9 mouse cellular contexts compared by ENCODE assay signal in genomic region chr11:97072533-97072932, GRCm38 (mm10). TPM values are rescaled to one million over a fixed set of nuclear protein-coding genes. Genes with fewer than 3 reads are reported as not detected.
A peak's percentile ranks its signal among the peaks of the same experiment; 100 is the strongest.
DNase-seq lines count a peak whose midpoint lies in the region; ATAC-seq lines count a peak whose summit lies in the region.
"Had no signal": no experiment of that assay in that cellular context is flagged by ENCODE, and none has a peak within 500 bp of the region (broad histone marks: within the 10 kb centered on the region; RNA-seq: fewer than 3 reads in every experiment).

No protein-coding gene starts in this region.

- ATAC-seq in kidney, embryonic 15.5 days (replicated peaks; ENCODE audit: low FRiP score) = no peak
- ATAC-seq in embryonic facial prominence, embryonic 12.5 days (ENCODE audit: insufficient number of reproducible peaks, insufficient read depth, low FRiP score, low TSS enrichment) = 0 out of 2 replicates have a peak, but pooled peaks have one; percentile 47

- H3K36me3 ChIP-seq in kidney, embryonic 15.5 days = peaks cover 8% of the 10 kb centered on the region
- peaks cover 12% of the 10 kb centered on the region for H3K36me3 ChIP-seq in embryonic facial prominence, embryonic 12.5 days

- peak; percentile 31 to 42 for DNase-seq in kidney, adult 8-10 months
- peak; percentile 81 for DNase-seq in R1 (ENCODE audit: low read depth, low spot score)
- DNase-seq in layer of hippocampus, adult 11-12 months (ENCODE audit: low spot score) = peak; percentile 78
- peak; percentile 71 for DNase-seq in mesoderm, embryonic 11.5 days (ENCODE audit: low read depth, low spot score)
- peak; percentile 14 for DNase-seq in thymus, postnatal 25 days
- DNase-seq in adrenal gland, postnatal 4 days (ENCODE audit: low spot score in 2 of 2) = no peak

- H3K4me2 ChIP-seq in kidney, embryonic 15.5 days = no peak overlapping the region
- no peak overlapping the region for H3K4me2 ChIP-seq in embryonic facial prominence, embryonic 12.5 days (replicated peaks)

- whole genome bisulfite sequencing in kidney, embryonic 15.5 days = 25% methylated on average over 3 of the region's 3 CpGs
- 30% methylated on average over 3 of the region's 3 CpGs for WGBS in embryonic facial prominence, embryonic 12.5 days

- no peak overlapping the region for H3K4me3 ChIP-seq in kidney, embryonic 15.5 days (replicated peaks)
- no peak overlapping the region for H3K4me3 ChIP-seq in embryonic facial prominence, embryonic 12.5 days
- H3K4me3 ChIP-seq: megakaryocyte, embryonic 14.5 days had no signal

- no peaks in the 10 kb centered on the region for H3K4me1 ChIP-seq in kidney, embryonic 15.5 days
- no peaks in the 10 kb centered on the region for H3K4me1 ChIP-seq in embryonic facial prominence, embryonic 12.5 days
- H3K4me1 ChIP-seq: megakaryocyte, embryonic 14.5 days had no signal

- H3K9me3 ChIP-seq in kidney, embryonic 15.5 days (replicated peaks) = no peaks in the 10 kb centered on the region
- H3K9me3 ChIP-seq in embryonic facial prominence, embryonic 12.5 days = no peaks in the 10 kb centered on the region
- H3K9me3 ChIP-seq: megakaryocyte, embryonic 14.5 days had no signal

- H3K27me3 ChIP-seq in kidney, embryonic 15.5 days = no peaks in the 10 kb centered on the region
- no peaks in the 10 kb centered on the region for H3K27me3 ChIP-seq in embryonic facial prominence, embryonic 12.5 days

- no peak overlapping the region for H3K27ac ChIP-seq in kidney, embryonic 15.5 days
- no peak overlapping the region for H3K27ac ChIP-seq in embryonic facial prominence, embryonic 12.5 days

- H3K9ac ChIP-seq in kidney, embryonic 15.5 days = no peak overlapping the region
- no peak overlapping the region for H3K9ac ChIP-seq in embryonic facial prominence, embryonic 12.5 days

RNA-seq across cellular contexts. Expression of gene Osbpl7, which starts 22.1 kb away (rescaled TPM):
- polyA plus RNA-seq in kidney, embryonic 15.5 days (2015; fragmentation: Nextera tagmentation; extraction: Ambion mirVana) = 8.8 and 12.7 TPM in 2 replicates
- polyA plus RNA-seq in embryonic facial prominence, embryonic 12.5 days (2016; fragmentation: Nextera tagmentation; extraction: Ambion mirVana) = 7.9 and 10.8 TPM in 2 replicates
- total RNA-seq in adrenal gland, postnatal 4 days (2021) = 10 to 100 TPM; 20.3 to 21.4 TPM

RNA-seq across cellular contexts. Expression of gene Mrpl10, which starts 31.2 kb away (rescaled TPM):
- 90.0 and 91.3 TPM in 2 replicates for polyA plus RNA-seq in kidney, embryonic 15.5 days (2015; fragmentation: Nextera tagmentation; extraction: Ambion mirVana)
- polyA plus RNA-seq in embryonic facial prominence, embryonic 12.5 days (2016; fragmentation: Nextera tagmentation; extraction: Ambion mirVana) = 79.9 and 81.6 TPM in 2 replicates
- total RNA-seq in adrenal gland, postnatal 4 days (2021) = 100 to 1,000 TPM; 110 to 123 TPM

RNA-seq across cellular contexts. Expression of gene Lrrc46, which starts 31.3 kb away (rescaled TPM):
- 1.0 and 1.5 TPM in 2 replicates for polyA plus RNA-seq in kidney, embryonic 15.5 days (2015; fragmentation: Nextera tagmentation; extraction: Ambion mirVana)
- 0.87 and 0.89 TPM in 2 replicates for polyA plus RNA-seq in embryonic facial prominence, embryonic 12.5 days (2016; fragmentation: Nextera tagmentation; extraction: Ambion mirVana)
- total RNA-seq in adrenal gland, postnatal 4 days (2021) = 1 to 10 TPM in 1 of 2 experiments, under 1 TPM in 1; 0.76 to 1.3 TPM

RNA-seq across cellular contexts. Expression of gene Tbx21, which starts 42.6 kb away (rescaled TPM):
- 0.14 and 0.27 TPM in 2 replicates for polyA plus RNA-seq in kidney, embryonic 15.5 days (2015; fragmentation: Nextera tagmentation; extraction: Ambion mirVana)
- 0.14 and 0.20 TPM in 2 replicates for polyA plus RNA-seq in embryonic facial prominence, embryonic 12.5 days (2016; fragmentation: Nextera tagmentation; extraction: Ambion mirVana)
- total RNA-seq in adrenal gland, postnatal 4 days (2021) = under 1 TPM; 0.45 to 0.62 TPM

RNA-seq across cellular contexts. Expression of gene Scrn2, which starts 42.8 kb away (rescaled TPM):
- 38.2 and 38.8 TPM in 2 replicates for polyA plus RNA-seq in kidney, embryonic 15.5 days (2015; fragmentation: Nextera tagmentation; extraction: Ambion mirVana)
- 30.5 and 30.6 TPM in 2 replicates for polyA plus RNA-seq in embryonic facial prominence, embryonic 12.5 days (2016; fragmentation: Nextera tagmentation; extraction: Ambion mirVana)
- 10 to 100 TPM; 28.8 to 29.7 TPM for total RNA-seq in adrenal gland, postnatal 4 days (2021)

Comparison
In these comparisons a context has a peak if more than half of its experiments do, and no peak if none do; other contexts are left out.
1. DNase-seq: peak in kidney, adult 8-10 months (2 of 2), R1 (single experiment), layer of hippocampus, adult 11-12 months (single experiment), mesoderm, embryonic 11.5 days (single experiment) and thymus, postnatal 25 days (single experiment); none in adrenal gland, postnatal 4 days (0 of 2).